ENCODE assay signal across 20 mouse cellular contexts in genomic region chr2:53960499-53960898, GRCm38 (mm10).
"Had no signal": no experiment of that assay in that cellular context is flagged by ENCODE, and none has a peak within 500 bp of the region (broad histone marks: within the 10 kb centered on the region; RNA-seq: fewer than 3 reads in every experiment).

No protein-coding gene starts in this region.

- H3K4me1 ChIP-seq: limb, embryonic 12.5 days; limb, embryonic 15.5 days; midbrain, embryonic 13.5 days; neural tube, embryonic 12.5 days; stomach, embryonic 15.5 days had no signal

- H3K9ac ChIP-seq: limb, embryonic 12.5 days; limb, embryonic 15.5 days; liver, embryonic 14.5 days; liver, postnatal 0 days; lung, embryonic 14.5 days; midbrain, embryonic 13.5 days; neural tube, embryonic 12.5 days; stomach, embryonic 15.5 days had no signal

- H3K4me2 ChIP-seq: limb, embryonic 12.5 days; limb, embryonic 15.5 days; liver, embryonic 11.5 days; lung, embryonic 14.5 days; midbrain, embryonic 13.5 days; neural tube, embryonic 12.5 days; stomach, embryonic 15.5 days had no signal

- DNase-seq: kidney, adult 9 months; kidney, postnatal 4 days; left cerebral cortex, postnatal 4 days; liver, postnatal 0 days; lung, embryonic 14.5 days; retina, postnatal 1 day; right cerebral cortex, postnatal 25 days; spleen, adult 18-20 months; thymus, postnatal 25 days had no signal

- H3K9me3 ChIP-seq: limb, embryonic 12.5 days; limb, embryonic 15.5 days; midbrain, embryonic 10.5 days; midbrain, embryonic 13.5 days; neural tube, embryonic 12.5 days; stomach, embryonic 15.5 days had no signal

- H3K27ac ChIP-seq: limb, embryonic 12.5 days; limb, embryonic 15.5 days; liver, embryonic 14.5 days; macrophage; midbrain, embryonic 10.5 days; midbrain, embryonic 13.5 days; neural tube, embryonic 12.5 days; stomach, embryonic 15.5 days had no signal

- ATAC-seq: intestine, postnatal 0 days; liver, postnatal 0 days; lung, postnatal 0 days; midbrain, embryonic 13.5 days had no signal

- H3K36me3 ChIP-seq: limb, embryonic 12.5 days; limb, embryonic 15.5 days; midbrain, embryonic 10.5 days; midbrain, embryonic 13.5 days; neural tube, embryonic 12.5 days; stomach, embryonic 15.5 days had no signal

- H3K4me3 ChIP-seq: limb, embryonic 12.5 days; limb, embryonic 15.5 days; midbrain, embryonic 10.5 days; midbrain, embryonic 13.5 days; neural tube, embryonic 12.5 days; stomach, embryonic 15.5 days had no signal

- H3K27me3 ChIP-seq: limb, embryonic 12.5 days; limb, embryonic 15.5 days; midbrain, embryonic 13.5 days; neural tube, embryonic 12.5 days; stomach, embryonic 15.5 days had no signal
